Mouse (Mus musculus): ENCODE measurements around the gene Olfr735.

Olfr735 gene

DNA sequence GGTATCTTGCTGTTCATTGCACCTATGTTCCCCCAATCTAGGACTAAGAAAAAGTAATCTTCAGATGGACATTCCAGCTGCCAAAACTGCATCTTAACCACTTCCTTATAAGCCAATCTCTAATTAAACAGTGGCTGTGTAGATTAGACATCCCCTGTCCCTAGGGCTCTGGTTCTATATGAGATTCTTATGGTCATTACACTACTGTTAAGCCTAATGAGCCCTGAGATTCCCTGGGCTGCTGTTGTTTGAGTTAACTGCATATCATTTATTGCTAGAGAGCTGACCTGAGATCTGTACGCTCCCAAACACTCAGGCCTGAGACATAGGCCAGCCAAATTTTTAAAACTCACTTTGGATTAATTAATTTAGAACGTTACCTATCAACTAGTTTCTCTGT lies at the start of gene Olfr735:
Olfr735 (minus strand) TSS at position 77 of the 400 bp plus-strand sequence.
- no peak for DNase-seq (ENCODE audit: low read depth, low spot score)

DNA sequence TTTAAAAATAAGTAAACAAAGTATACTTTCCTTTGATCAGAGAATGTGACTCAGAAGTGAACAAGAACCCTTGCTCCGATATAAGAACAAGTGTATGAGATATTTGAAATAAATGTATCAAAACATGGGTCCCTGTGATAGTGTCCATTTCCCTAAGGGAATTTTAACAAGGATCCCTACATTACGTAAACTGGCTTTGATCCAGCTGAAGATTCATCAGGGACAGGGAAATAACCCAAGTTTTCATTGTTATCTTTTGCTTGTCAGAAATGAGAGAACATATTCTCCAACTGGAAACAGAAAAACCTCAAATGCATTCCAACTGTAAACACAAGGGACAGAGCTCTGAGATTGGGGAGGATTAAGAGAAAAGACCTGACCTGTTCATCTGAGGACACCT lies 32.2 kb upstream of the Olfr735 start, which contains the start of gene Olfr736:
Olfr736 (plus strand) TSS at position 301 of the 400 bp plus-strand sequence.
- DNase-seq (ENCODE audit: low read depth, low spot score), result no peak

DNA sequence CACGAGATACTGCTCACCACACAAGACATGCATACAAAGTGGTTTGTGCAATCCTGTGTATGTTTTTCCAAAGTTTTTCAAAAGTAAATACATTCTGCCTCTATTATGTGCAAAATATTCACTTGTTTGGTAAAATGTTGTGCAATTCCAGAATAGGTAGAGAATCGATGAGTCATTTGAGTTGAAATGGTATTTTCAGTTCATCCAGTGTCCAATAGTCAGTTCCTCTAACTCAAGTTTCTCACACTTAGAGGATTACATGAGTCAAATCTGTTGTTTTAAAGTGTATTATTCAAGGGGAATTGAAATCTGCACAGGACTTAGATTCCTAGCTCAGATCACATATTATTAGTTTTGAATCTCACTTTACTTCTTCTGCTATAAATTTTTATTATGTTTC lies 14.9 kb upstream of the Olfr735 start:
- no peak for DNase-seq (ENCODE audit: low read depth, low spot score)

DNA sequence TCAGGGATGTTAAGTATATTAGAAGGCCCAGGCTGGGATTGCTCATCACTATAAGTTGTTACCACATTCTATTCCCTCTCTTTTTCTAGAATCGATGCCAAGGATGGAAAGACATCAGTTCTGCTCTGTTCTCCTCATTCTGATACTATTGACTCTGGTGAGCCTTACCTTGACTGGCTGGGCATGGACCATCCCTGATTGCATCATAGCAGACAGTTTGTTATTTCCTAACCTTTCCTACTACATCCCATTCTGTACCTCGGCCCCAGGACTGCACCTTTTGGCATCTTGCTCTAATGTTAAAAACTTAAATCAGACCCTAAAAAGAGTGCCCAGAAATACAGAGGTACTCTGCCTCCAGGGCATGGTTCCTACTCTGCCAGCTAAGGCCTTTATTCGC lies 11.8 kb upstream of the Olfr735 start:
- no peak for DNase-seq (ENCODE audit: low read depth, low spot score)

DNA sequence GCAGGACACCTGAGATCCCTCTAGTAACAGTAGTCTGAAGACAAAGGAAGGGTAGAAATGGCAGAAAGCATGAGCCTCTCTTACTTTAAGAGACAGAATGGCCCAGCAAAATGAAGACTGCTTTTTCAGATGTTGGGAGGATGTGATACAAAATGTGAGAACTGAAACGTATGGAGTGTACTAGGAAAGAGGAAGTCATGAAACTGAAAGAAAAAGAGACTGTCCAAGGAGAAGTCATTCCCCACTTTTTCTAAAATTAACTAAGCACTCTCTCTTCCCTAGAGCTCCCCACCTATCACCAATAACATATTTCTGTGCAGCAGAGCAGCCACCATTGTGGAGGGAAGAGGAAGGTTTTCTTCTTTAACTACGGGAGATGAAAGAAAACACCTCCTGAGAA lies 8.9 kb upstream of the Olfr735 start, which contains the start of gene Tlr11:
Tlr11 (plus strand) TSS at position 322 of the 400 bp plus-strand sequence.
- DNase-seq (ENCODE audit: low read depth, low spot score), result no peak

DNA sequence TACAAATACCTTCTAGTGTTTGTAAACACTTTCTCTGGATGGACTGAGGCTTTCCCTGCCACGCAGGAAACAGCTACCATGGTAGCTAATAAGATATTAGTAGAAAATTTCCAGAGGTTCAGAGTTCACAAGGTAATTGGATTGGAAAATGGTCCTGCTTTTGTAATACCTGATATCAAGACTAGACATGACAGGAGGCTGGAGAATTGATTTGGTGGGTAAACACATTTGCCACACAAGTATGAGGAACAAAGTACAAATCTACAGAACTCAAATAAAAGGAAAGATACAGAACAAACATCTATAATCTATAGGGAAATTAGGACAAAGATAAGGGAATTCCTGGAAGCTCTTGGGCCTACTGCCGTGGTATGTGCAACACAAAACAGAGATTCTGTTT lies 8.1 kb upstream of the Olfr735 start:
- DNase-seq (ENCODE audit: low read depth, low spot score), result no peak

DNA sequence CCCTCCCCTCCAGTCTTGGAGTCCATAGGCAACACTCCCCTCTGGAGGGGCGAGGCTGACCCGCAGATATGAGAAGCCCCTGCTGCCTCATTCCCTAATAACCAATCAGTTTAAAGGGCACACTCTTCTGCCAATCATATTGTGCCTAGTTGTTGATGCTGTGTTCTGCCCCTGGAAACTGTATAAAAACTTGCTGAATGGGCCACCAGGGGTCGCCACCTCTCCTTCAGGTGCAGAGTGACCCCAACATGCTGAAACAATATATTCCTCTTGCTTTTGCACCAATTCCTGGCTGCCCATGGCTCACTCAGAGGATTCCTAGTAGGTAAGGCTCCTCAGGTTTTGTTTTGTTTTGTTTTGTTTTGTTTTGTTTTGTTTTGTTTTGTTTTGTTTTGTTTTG lies 3.8 kb upstream of the Olfr735 start:
- no peak for DNase-seq (ENCODE audit: low read depth, low spot score)

DNA sequence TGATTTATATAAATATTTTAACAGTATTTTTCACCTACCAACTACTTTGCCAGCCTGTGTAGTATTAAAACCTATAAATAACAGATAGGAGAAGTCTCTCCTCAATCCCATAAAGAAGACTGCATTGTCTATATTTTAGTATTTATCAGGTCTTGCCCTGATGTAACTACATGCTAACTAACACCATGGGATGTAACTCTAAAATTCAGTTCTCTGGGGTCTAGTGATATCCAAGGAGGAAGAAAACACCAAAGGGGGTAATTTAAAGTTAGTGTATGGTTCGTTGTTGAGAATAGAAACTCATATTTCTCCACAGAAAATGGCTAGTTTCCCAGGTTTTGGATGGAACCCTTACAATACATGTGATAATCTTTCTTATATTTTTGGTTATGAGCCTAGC lies 22.0 kb downstream of the Olfr735 start, which contains the start of gene Olfr734:
Olfr734 (minus strand) TSS at position 101 of the 400 bp plus-strand sequence.
- no peak for DNase-seq (ENCODE audit: low read depth, low spot score)

DNA sequence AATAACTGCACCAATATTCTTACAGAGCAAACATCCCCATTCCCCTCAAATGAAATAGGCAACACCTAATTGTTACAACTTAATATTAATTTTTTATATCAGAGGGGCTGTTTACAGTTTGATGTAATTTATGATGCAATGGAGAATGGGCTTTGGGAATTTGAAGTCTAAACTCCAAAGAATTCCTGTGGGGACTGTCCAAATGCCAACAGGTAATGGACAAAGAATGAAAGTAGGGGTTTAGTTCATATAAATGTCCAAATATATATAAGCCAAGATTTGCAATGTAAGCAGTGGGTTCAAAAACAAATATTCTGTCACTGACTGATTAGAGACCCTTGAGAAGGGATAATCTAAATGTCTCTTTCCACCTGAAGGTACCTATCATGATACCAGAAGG lies 47.2 kb downstream of the Olfr735 start, which contains the start of gene Olfr733:
Olfr733 (minus strand) TSS at position 101 of the 400 bp plus-strand sequence.
- no peak for DNase-seq (ENCODE audit: low read depth, low spot score)

Data from telencephalon, adult 2 months (tissue).